Mouse (Mus musculus): ENCODE results near the gene Clcn5. TPM values are rescaled to one million over a fixed set of nuclear protein-coding genes. Genes with fewer than 3 reads are reported as not detected.
A peak's percentile ranks its signal among the peaks of the same experiment; 100 is the strongest.

The Clcn5 gene
- polyA plus RNA-seq, 2 experiments = 29.3 to 36.1 TPM

DNA sequence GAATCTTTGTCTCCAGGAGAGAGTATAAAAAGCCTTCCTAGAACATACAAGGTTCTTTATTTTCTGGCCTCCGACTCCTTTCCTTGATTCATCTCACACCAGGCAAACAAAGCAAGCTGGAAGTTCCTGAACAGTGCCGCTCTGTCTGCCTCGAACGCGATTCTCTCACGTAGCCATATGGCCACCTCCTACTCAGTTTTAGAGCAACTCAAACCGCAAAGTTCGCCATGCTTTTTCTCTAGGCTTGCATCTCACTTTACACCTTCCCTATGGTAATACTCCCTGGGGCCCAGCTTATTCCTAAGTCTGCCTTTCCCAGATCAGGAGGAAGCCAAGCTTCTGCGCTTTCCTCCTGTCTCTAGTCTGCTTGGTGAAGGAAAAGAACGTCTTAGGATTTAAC is 4.0 kb downstream of the Clcn5 start:
- Histone ChIP-seq H3K4me1 (ENCODE audit: control insufficient read depth, insufficient read depth, low read length) (no peaks in the 10 kb centered on the region), H3K36me3 (ENCODE audit: control insufficient read depth, insufficient read depth, low read length) (no peaks in the 10 kb centered on the region), H3K9me3 (ENCODE audit: control insufficient read depth, low read length) (no peaks in the 10 kb centered on the region), H3K27me3 (ENCODE audit: control insufficient read depth, insufficient read depth, low read length) (no peaks in the 10 kb centered on the region), H3K4me2 (replicated peaks; ENCODE audit: low read depth, low read length, severe bottlenecking) (peak overlapping the region; percentile 27), H3K9ac (ENCODE audit: low read depth, low read length, severe bottlenecking) (no peak overlapping the region), H3K27ac (replicated peaks; ENCODE audit: low read depth, low read length) (0 out of 2 replicates have a peak overlapping the region, but pooled peaks have one; percentile 33), H3K4me3 (replicated peaks; ENCODE audit: low read length) (peak overlapping the region; percentile 11; the same call in 1 of the 2 replicates)
- no peak for DNase-seq (ENCODE audit: low spot score)
- WGBS = 50% methylated on average over 10 of the region's 10 CpGs
- ATAC-seq (ENCODE audit: low FRiP score, low read depth) = no peak
- no peak for TF ChIP-seq POLR2A (IDR thresholded peaks at IDR 0.05; ENCODE audit: borderline replicate concordance, extremely low read depth, insufficient read depth, insufficient read length)

DNA sequence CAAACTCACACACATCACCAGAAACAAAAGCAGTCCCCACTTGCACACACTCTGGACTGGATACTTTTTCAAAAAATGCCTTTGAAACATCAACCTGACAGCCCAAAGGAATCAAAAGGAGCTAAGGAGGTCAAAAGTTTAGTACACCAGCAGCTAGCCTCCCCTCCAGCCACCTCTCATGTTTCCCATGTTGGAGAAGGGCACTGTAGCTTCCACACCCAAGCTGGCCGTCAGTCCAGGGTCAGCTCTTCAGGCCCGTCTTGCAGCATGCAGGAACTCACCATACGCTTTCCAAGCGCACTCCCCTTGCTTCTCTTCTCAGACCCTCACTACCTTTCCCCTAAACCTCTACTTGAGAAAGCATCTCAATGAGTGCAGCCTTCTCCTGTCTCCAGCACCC is 4.5 kb downstream of the Clcn5 start:
- H3K9ac ChIP-seq (ENCODE audit: low read depth, low read length, severe bottlenecking) = no peak overlapping the region
- 49% methylated on average over 4 of the region's 4 CpGs for WGBS
- H3K4me1 ChIP-seq (ENCODE audit: control insufficient read depth, insufficient read depth, low read length) = no peaks in the 10 kb centered on the region
- DNase-seq (ENCODE audit: low spot score) (no peak), ATAC-seq (ENCODE audit: low FRiP score, low read depth) (no peak)
- H3K4me2 ChIP-seq (replicated peaks; ENCODE audit: low read depth, low read length, severe bottlenecking) = peak overlapping the region; percentile 27
- no peak for TF ChIP-seq POLR2A (IDR thresholded peaks at IDR 0.05; ENCODE audit: borderline replicate concordance, extremely low read depth, insufficient read depth, insufficient read length)
- H3K4me3 ChIP-seq (replicated peaks; ENCODE audit: low read length) = no peak overlapping the region
- no peaks in the 10 kb centered on the region for H3K27me3 ChIP-seq (ENCODE audit: control insufficient read depth, insufficient read depth, low read length)
- H3K27ac ChIP-seq (replicated peaks; ENCODE audit: low read depth, low read length) = 0 out of 2 replicates have a peak overlapping the region, but pooled peaks have one; percentile 33
- no peaks in the 10 kb centered on the region for H3K9me3 ChIP-seq (ENCODE audit: control insufficient read depth, low read length)
- no peaks in the 10 kb centered on the region for H3K36me3 ChIP-seq (ENCODE audit: control insufficient read depth, insufficient read depth, low read length)

DNA sequence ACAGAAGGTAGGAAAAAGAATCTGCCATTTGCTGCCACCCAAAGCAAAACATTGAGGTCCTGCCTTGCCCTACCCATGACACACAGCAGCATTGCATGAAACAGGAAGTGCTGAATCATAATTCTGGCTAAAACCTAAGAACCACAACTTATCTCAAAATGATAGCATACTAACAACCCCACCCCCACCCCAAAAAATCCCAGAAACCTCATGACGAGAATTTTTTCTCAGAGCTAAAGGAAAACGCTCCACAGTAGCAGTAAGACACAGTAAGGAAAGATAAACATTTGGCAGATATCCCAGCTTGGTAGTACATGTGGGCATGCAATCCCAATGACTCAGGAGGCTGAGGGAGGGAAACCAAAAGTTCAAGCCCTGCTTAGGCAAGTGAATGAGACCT is 10.9 kb downstream of the Clcn5 start:
- WGBS = 64% methylated on average over 2 of the region's 2 CpGs

DNA sequence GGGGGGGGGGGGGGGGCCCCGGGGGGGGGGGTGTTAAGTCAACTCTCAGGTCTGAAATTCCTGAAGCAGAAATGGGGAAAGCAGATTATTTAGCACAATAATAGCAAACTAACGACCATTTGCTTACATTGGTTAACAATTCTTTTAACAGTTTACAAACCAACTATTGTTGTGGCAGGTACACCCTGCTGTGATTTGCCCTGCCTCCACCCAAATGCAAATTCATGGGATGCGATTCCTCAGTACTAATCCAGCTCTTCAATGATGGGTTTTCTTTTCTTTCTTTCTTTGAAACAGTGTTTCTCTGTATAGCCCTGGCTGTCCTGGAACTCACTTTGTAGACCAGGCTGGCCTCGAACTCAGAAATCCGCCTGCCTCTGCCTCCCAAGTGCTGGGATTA is 12.3 kb downstream of the Clcn5 start:
- WGBS = 59% methylated on average over 4 of the region's 5 CpGs

More for the DNA sequence above, 10.9 kb downstream of the Clcn5 start:
- DNase-seq (ENCODE audit: low spot score) = no peak
- Histone ChIP-seq H3K27ac (replicated peaks; ENCODE audit: low read depth, low read length) (no peak overlapping the region), H3K9me3 (ENCODE audit: control insufficient read depth, low read length) (no peaks in the 10 kb centered on the region), H3K4me1 (ENCODE audit: control insufficient read depth, insufficient read depth, low read length) (no peaks in the 10 kb centered on the region), H3K36me3 (ENCODE audit: control insufficient read depth, insufficient read depth, low read length) (no peaks in the 10 kb centered on the region), H3K9ac (ENCODE audit: low read depth, low read length, severe bottlenecking) (no peak overlapping the region), H3K4me2 (replicated peaks; ENCODE audit: low read depth, low read length, severe bottlenecking) (no peak overlapping the region), H3K4me3 (replicated peaks; ENCODE audit: low read length) (no peak overlapping the region), H3K27me3 (ENCODE audit: control insufficient read depth, insufficient read depth, low read length) (no peaks in the 10 kb centered on the region)
- no peak for TF ChIP-seq POLR2A (IDR thresholded peaks at IDR 0.05; ENCODE audit: borderline replicate concordance, extremely low read depth, insufficient read depth, insufficient read length)
- no peak for ATAC-seq (ENCODE audit: low FRiP score, low read depth)

DNA sequence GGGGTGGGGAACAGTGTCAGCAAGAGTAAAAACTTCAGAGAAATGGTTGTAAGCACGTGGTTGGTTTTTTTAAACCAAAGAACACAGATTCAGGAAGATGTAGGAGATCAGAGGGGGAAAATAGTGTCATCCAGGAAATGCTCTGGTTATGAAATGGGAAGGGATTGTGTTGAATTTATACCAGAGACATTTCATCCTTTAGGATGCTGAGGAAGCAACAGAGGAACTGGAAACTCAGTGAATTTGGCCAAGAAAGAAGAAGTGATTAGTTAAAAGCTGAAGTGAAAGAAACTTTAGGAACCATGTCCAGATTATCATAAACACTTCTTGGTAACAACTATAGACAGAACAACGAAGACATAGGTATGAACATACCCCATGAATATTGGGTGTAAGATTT is 26.2 kb downstream of the Clcn5 start:
- H3K4me2 ChIP-seq (replicated peaks; ENCODE audit: low read depth, low read length, severe bottlenecking) = no peak overlapping the region
- DNase-seq (ENCODE audit: low spot score) (no peak), ATAC-seq (ENCODE audit: low FRiP score, low read depth) (no peak)

More for the DNA sequence above, 12.3 kb downstream of the Clcn5 start:
- Histone ChIP-seq H3K9me3 (ENCODE audit: control insufficient read depth, low read length) (no peaks in the 10 kb centered on the region), H3K27ac (replicated peaks; ENCODE audit: low read depth, low read length) (no peak overlapping the region), H3K4me1 (ENCODE audit: control insufficient read depth, insufficient read depth, low read length) (no peaks in the 10 kb centered on the region), H3K4me2 (replicated peaks; ENCODE audit: low read depth, low read length, severe bottlenecking) (no peak overlapping the region), H3K36me3 (ENCODE audit: control insufficient read depth, insufficient read depth, low read length) (no peaks in the 10 kb centered on the region), H3K9ac (ENCODE audit: low read depth, low read length, severe bottlenecking) (no peak overlapping the region), H3K4me3 (replicated peaks; ENCODE audit: low read length) (no peak overlapping the region), H3K27me3 (ENCODE audit: control insufficient read depth, insufficient read depth, low read length) (no peaks in the 10 kb centered on the region)
- no peak for TF ChIP-seq POLR2A (IDR thresholded peaks at IDR 0.05; ENCODE audit: borderline replicate concordance, extremely low read depth, insufficient read depth, insufficient read length)
- ATAC-seq (ENCODE audit: low FRiP score, low read depth) (no peak), DNase-seq (ENCODE audit: low spot score) (no peak)

More for the DNA sequence above, 26.2 kb downstream of the Clcn5 start:
- Histone ChIP-seq H3K27me3 (ENCODE audit: control insufficient read depth, insufficient read depth, low read length) (no peaks in the 10 kb centered on the region), H3K4me1 (ENCODE audit: control insufficient read depth, insufficient read depth, low read length) (no peaks in the 10 kb centered on the region), H3K27ac (replicated peaks; ENCODE audit: low read depth, low read length) (no peak overlapping the region), H3K9ac (ENCODE audit: low read depth, low read length, severe bottlenecking) (no peak overlapping the region), H3K36me3 (ENCODE audit: control insufficient read depth, insufficient read depth, low read length) (no peaks in the 10 kb centered on the region), H3K9me3 (ENCODE audit: control insufficient read depth, low read length) (no peaks in the 10 kb centered on the region), H3K4me3 (replicated peaks; ENCODE audit: low read length) (no peak overlapping the region)
- no peak for TF ChIP-seq POLR2A (IDR thresholded peaks at IDR 0.05; ENCODE audit: borderline replicate concordance, extremely low read depth, insufficient read depth, insufficient read length)
- WGBS = 75% methylated on average over 2 of the region's 2 CpGs

All from limb, embryonic 14.5 days (tissue).